Mouse (Mus musculus): ENCODE data around the gene Tprgl.

Gene Tprgl

DNA sequence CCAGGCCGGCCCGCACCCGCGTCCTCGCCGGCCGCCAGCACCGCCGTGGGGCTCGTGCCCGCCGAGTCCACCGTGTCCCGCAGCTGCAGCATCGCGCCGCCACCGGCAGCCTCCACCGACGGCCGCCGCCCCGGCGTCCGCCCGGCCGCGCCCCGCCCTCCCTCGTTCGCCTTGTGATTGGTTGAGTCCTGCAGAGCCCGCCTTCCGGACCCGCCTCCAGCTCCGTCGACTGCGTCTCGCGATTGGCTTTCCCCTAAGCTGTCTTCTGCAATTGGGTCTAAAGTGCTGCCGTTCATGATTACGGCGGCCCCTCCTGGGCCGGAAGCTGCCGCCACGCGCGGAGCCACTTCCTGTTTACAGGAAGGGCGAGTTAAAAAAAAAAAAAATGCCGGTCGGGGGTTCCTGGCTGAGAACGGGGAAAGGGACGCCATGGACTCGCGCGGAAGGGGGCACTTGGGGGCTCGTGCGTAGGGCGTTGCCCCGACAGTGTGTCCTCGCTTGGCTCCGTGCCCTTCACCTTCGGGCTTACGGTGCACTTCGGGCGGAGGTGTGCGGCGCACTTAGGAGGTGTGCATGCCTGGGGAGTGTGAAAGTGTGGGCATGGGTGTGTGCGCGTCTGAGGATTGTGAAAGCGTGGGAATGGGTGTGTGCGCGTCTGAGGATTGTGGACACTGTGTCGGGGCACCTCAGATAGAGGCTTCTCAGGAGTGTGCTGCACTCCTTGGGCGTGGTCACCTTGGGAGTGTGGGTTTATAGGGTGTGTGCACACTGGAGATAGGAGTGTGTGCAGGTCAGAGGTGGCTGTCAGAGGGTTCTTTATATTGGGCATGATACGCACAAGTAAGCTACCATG is at the start of gene Tprgl:
Gene Tprgl, minus strand, starts transcription at position 129 of the 853 bp plus-strand sequence.
- in situ Hi-C loops (cut with MboI; ENCODE audit: low sequenced_read_pairs), result loop anchor here (25.0 kb wide), 1 partner anchor 902 kb away; the partner anchor contains the start of genes Pex10 and Plch2

DNA sequence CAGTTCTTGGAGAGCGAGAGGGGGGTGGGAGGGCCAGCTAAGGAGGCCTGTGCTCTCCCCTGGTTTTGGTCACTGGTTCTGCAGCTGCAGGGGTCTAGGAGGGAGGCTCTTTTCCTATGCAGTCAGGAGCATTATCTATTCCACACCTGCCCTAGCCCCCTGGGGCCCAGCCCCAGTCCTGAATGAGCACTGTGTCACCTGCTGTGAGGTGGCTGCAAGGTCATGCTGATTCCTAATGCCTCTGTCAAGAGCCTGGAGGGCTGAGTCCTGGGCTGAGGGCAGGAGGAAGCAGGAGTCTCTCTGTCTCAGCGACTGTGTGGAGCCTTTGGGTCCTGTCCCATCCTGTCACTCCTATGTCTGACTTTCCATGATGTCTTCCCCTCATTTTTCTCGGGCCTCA is 49.4 kb upstream of the Tprgl start:
- in situ Hi-C loops (cut with MboI; ENCODE audit: low sequenced_read_pairs), result loop anchor here (5.0 to 25.0 kb wide), 2 partner anchors 43 to 602 kb away; no protein-coding TSS in a partner anchor

DNA sequence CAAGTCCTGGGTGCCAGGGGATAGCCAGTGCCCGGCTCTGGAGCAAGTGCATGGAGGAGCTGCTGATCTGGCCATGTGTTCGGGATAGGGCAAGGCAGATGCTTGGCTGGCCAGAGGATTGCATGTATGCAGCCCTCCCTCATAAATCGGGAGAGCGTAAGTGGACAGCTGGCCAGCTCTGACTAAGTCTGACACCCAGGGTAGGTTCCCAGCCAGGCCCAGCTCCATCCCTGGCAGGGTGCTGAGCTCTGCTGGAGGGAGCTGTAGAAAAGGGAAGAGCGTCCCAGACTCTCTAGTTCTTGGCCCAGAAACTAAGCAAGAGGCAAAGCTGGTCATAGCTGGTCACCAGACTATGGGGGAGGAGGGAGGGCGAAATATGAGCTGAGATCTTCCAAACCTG is 48.6 kb upstream of the Tprgl start:
- in situ Hi-C loops (cut with MboI; ENCODE audit: low sequenced_read_pairs), result loop anchor here (5.0 to 25.0 kb wide), 2 partner anchors 42 to 603 kb away; no protein-coding TSS in a partner anchor

GRCm38 (mm10) chr4:154207261-154207660 is 46.8 kb upstream of the Tprgl start:
- in situ Hi-C loops (cut with MboI; ENCODE audit: low sequenced_read_pairs), result loop anchor here (5.0 to 25.0 kb wide), 2 partner anchors 40 to 605 kb away; no protein-coding TSS in a partner anchor

- in situ Hi-C loops (cut with MboI; ENCODE audit: low sequenced_read_pairs), result loop anchor here (5.0 to 25.0 kb wide), 2 partner anchors 38 to 607 kb away; no protein-coding TSS in a partner anchor
These were observed 44.9 kb upstream of the Tprgl start for GRCm38 (mm10) chr4:154205392-154205791.

GRCm38 (mm10) chr4:154204532-154204931 is 44.1 kb upstream of the Tprgl start:
- in situ Hi-C loops (cut with MboI; ENCODE audit: low sequenced_read_pairs), result loop anchor here (25.0 kb wide), 1 partner anchor 608 kb away; no protein-coding TSS in a partner anchor

DNA sequence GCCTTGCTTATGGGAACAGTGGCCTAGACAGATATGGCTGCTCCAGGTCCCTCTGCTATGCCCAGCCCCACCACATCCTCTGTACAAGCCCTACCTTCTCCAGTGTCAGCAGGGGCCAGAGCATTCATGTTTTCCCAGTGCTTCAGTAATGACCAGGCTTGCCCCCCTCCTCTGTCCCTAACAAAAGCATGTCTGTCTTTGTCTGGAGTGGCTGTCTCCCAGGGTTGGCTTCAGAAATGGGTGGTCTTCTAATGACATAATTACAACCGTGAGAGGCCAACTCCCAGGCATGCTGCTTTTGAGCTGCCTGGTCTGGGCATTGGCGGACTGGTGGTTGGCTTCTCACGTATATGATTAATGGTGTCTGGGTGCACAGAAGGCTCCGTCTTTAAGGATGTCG is 41.0 kb upstream of the Tprgl start:
- in situ Hi-C loops (cut with MboI; ENCODE audit: low sequenced_read_pairs), result loop anchor here (25.0 kb wide), 1 partner anchor 611 kb away; no protein-coding TSS in a partner anchor

DNA sequence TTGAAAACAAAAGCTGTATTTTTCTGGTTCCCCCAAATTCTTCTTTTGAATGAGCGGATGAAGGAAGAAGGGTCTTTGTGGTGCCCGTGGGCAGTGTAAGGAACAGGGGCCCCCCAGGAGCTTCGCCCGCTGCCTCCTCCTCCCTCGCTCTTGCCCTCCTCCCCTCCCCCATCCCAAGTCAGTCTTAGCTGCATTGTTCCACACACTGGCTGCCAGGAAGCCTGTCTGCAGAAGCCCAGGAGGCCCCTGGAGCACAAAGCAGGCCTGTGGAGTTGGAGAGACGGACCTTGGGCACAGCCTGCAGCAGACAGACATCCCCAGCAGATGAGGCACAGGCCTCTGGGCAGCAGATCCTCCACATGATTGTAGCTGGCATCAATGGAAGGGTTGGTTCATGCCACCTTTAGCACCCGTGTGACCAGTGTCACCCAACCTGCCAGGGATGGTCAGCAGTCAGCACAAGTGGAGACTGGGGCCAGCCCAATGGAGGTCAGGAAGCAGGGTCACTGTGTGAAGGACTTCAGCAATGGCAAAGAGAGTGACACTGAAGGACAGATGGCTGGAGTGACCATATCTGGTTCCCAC is 38.0 kb upstream of the Tprgl start:
- in situ Hi-C loops (cut with MboI; ENCODE audit: low sequenced_read_pairs), result no loop called here

DNA sequence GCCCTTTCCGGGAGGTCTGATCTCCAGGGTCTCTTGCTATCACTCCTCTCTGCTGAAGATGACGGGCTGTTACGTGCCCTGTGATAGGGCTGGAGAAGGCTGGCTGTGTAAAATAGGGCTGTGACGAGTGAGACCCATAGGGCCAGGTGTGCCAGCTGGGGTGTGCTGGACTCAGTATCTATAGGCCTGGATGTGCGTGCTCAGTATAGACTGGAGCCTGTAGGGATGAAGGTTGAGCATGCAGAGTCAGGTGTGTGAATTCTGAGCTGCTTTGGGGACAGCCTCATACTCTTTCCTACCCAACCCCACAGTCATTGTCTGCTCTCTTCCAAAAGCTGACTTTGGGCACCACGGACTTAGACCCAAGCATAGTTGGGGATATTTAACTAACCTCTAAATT is 37.5 kb upstream of the Tprgl start:
- in situ Hi-C loops (cut with MboI; ENCODE audit: low sequenced_read_pairs), result no loop called here

GRCm38 (mm10) chr4:154188948-154189347 is 28.5 kb upstream of the Tprgl start:
- in situ Hi-C loops (cut with MboI; ENCODE audit: low sequenced_read_pairs), result no loop called here

- in situ Hi-C loops (cut with MboI; ENCODE audit: low sequenced_read_pairs), result no loop called here
These were observed 25.6 kb upstream of the Tprgl start for GRCm38 (mm10) chr4:154186002-154186537.

GRCm38 (mm10) chr4:154185001-154185400 is 24.5 kb upstream of the Tprgl start:
- in situ Hi-C loops (cut with MboI; ENCODE audit: low sequenced_read_pairs), result no loop called here

- in situ Hi-C loops (cut with MboI; ENCODE audit: low sequenced_read_pairs), result no loop called here
These were observed 23.1 kb upstream of the Tprgl start for GRCm38 (mm10) chr4:154183566-154183965.

DNA sequence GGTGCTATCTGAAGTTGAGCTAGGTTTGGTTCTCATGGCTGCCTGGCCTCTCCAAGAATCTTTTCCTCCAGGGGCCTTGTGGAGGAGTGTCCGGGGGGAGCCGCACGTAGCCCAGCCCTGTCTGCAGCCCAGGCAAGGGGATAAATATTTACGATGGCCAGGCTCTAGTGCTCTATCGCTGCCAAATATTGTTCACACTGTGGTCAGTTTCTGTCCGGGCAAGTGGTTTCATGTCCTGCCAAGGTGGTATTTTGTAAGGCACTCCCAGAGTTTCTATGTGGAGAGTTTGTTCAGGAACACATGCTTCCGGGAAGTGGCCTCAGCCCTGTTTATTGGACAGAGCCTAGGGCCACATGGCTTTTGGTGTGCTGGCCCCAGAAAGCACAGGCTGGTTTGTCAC is 20.5 kb upstream of the Tprgl start:
- in situ Hi-C loops (cut with MboI; ENCODE audit: low sequenced_read_pairs), result no loop called here

DNA sequence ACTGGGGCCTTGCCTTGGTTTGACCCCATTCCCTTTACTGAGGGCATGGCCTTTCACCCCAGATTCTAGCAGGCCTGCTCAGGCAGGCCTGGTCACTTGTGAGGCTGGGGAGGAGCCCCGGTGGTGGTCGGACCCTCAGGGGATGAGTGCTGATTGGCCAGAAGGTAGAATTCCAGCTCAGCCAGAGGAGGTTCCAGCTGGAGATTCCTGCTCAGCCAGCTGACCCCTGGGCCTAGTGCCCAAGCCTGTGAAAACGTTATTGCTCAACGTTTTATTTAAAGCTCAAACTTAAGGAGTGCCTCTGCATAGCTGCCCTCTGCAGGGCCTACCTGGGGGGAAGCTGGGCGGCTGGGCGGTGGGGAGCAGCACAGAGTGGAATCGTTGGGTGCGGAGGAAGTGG is 16.8 kb upstream of the Tprgl start:
- in situ Hi-C loops (cut with MboI; ENCODE audit: low sequenced_read_pairs), result no loop called here

DNA sequence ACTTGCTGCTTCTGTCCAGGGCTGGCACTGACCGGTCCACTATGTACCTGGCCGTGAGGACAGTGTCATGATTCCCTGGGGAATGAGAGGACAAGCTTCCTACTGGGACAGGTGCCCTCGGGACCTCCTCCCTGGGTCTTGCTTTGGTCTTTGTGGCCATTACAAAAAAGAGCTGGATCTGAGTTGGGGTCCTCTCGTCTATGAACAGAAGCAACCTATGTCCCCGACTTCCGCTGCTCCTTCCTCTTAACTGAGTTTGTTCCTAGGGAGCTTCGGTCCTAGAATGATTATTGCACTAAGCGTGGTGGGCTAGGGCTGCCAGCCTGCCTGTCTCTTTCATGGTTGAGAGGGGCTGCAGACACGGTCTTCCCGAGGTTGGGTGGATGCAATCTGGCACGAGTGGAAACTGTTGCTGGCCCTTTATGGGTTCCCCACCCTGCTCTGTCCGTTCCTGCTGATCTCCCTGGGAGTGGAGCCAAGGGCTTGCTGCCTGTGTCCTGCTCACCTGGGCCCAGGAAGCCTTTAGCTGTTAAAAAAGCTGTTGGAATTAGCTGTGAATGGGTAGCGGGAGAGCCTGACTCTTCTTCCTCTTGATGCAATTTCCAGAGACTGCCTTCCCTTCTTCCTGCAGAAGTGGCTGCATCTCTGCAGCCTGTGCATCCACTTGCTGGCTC is 11.6 kb upstream of the Tprgl start:
- in situ Hi-C loops (cut with MboI; ENCODE audit: low sequenced_read_pairs), result loop anchor here (25.0 kb wide), 1 partner anchor 890 kb away; the partner anchor contains the start of genes Pex10 and Plch2

DNA sequence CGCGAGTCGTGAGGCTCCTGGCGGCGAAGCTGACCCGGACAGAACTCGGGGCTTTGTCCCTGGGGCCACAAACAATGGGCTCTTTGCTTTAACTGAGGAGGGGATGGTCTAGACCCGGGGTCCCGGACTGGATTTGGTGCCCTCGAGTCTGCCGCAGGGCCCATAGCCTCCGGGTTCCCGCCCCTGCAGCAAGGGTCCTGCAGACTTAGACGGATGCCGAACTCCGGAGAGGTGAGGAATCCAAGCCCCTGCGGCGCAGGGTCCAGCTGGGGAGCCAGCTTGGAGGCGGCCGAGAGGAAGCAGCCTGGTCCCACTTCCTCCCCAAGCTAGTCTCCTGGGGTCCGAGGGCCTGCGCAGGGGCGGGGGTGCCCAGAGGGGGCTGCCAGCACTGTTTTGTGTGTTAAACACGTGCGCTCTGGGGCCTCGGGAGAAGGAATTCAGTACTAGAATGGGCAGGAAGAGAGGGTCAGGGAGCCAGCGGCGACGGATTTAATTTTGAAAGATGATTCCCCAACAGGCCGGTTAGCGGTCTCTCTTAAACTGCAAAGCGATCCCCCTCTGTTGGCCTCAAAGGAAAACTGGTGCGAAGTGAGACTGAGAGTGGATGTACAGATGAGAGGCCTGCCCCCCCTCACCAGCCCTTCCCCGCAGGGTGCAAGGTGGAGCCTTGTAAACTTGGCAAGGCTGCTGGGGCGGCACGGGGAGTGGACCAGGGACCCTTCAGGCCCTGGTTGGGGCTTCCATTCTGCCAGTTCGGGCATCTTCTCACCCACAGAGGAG is 10.9 kb upstream of the Tprgl start:
- in situ Hi-C loops (cut with MboI; ENCODE audit: low sequenced_read_pairs), result loop anchor here (25.0 kb wide), 1 partner anchor 891 kb away; the partner anchor contains the start of genes Pex10 and Plch2

DNA sequence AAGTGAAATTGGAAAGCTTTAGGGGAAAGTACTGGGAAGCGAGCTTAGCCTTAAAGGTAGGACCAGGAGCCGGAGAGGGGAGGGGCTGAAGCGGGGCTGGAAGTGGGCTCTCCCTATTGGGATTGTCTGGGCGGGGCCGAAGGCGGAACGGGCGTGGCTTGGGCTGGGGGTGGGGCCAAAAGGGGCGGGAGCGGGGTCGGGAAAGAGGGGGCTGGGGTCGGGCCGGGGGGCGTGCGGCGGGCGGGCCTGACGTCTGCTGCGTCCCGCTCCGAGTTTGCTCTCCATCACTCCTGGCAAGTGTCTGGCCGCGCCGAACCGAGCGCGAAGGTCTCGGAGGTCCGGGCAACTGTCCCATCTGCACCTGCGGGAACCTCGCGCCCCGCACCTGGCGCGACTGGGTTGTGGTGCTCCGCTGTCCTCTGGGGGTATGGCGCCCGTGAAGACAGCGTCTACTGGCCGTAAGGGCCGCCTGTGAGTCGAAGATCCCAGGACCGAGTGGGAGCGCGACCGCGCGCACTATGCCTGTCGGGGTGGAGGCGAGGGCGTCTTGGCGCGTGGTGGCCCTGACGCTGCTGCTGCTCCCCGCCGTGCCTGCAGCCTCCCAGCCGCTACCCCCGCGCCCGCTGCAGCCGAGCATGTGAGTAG is 10.2 kb upstream of the Tprgl start, which contains the start of gene Megf6:
Gene Megf6, plus strand, starts transcription at position 225 of the 645 bp plus-strand sequence.
- in situ Hi-C loops (cut with MboI; ENCODE audit: low sequenced_read_pairs), result loop anchor here (25.0 kb wide), 1 partner anchor 892 kb away; the partner anchor contains the start of genes Pex10 and Plch2

DNA sequence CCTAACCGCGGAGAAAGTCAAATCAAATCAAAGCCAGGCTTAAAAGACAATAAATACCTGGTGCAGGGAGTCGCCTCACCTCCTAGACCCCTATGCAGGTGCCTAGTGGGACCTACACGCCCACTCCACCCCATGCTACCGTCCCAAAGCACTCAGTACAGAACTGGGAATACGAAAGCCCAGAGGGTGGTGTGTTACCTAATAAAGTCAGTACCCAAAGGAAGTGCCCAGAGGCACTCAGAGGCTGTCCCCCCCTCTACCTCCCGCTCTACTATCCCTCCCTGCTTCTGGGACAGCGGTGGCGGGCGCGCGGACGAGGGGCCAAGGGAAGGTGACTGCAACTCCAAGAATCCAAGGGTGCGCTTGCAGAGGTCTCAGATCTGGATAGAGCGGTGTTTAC is 9.6 kb upstream of the Tprgl start:
- in situ Hi-C loops (cut with MboI; ENCODE audit: low sequenced_read_pairs), result loop anchor here (25.0 kb wide), 1 partner anchor 892 kb away; the partner anchor contains the start of genes Pex10 and Plch2

Measured in CH12F3 (cell line).